Mouse (Mus musculus): ENCODE measurements around the gene Olfr1040.
"Not testable (repeated sequence)": the region's sequence is repeated elsewhere in the genome, so short reads cannot be mapped to it uniquely, and the experiment has no call there.

Olfr1040 gene

GRCm38 (mm10) chr2:86146632-86147031 is at the start of gene Olfr1040:
TSS of gene Olfr1040 (minus strand) at chr2:86146732.
- DNase-seq (ENCODE audit: low read depth in 1 of 2, low spot score in 2 of 2), result no peak

- DNase-seq (ENCODE audit: low read depth in 1 of 2, low spot score in 2 of 2), result no peak
These were observed 49.3 kb upstream of the Olfr1040 start for GRCm38 (mm10) chr2:86195863-86196262.

GRCm38 (mm10) chr2:86185583-86185982 is 39.1 kb upstream of the Olfr1040 start, which contains the start of gene Olfr52:
TSS of gene Olfr52 (minus strand) at chr2:86185683.
- DNase-seq (ENCODE audit: low read depth in 1 of 2, low spot score in 2 of 2), result no peak

- DNase-seq (ENCODE audit: low read depth in 1 of 2, low spot score in 2 of 2), result no peak
These were observed 33.4 kb upstream of the Olfr1040 start for GRCm38 (mm10) chr2:86179950-86180349.

- DNase-seq (ENCODE audit: low read depth in 1 of 2, low spot score in 2 of 2), result no peak
These were observed 31.2 kb upstream of the Olfr1040 start, which contains the start of gene Olfr1044 for GRCm38 (mm10) chr2:86177720-86178119. TSS of gene Olfr1044 (minus strand) at chr2:86177820.

- not testable (repeated sequence) for DNase-seq (ENCODE audit: low read depth in 1 of 2, low spot score in 2 of 2)
These were observed 28.9 kb upstream of the Olfr1040 start for GRCm38 (mm10) chr2:86175422-86175821.

- no peak for DNase-seq (ENCODE audit: low read depth in 1 of 2, low spot score in 2 of 2)
These were observed 20.9 kb upstream of the Olfr1040 start, which contains the start of gene Olfr1043 for GRCm38 (mm10) chr2:86167422-86167821. TSS of gene Olfr1043 (minus strand) at chr2:86167522.

GRCm38 (mm10) chr2:86161738-86162137 is 15.2 kb upstream of the Olfr1040 start, which contains the start of gene Olfr1042:
TSS of gene Olfr1042 (minus strand) at chr2:86161838.
- DNase-seq (ENCODE audit: low read depth in 1 of 2, low spot score in 2 of 2), result no peak

GRCm38 (mm10) chr2:86135828-86136227 is 10.7 kb downstream of the Olfr1040 start, which contains the start of gene Olfr1039:
TSS of gene Olfr1039 (minus strand) at chr2:86135928.
- DNase-seq (ENCODE audit: low read depth in 1 of 2, low spot score in 2 of 2), result no peak
